Mouse (Mus musculus) c-Kit-positive CD71-negative TER-119-negative erythroid progenitor cells, embryonic 14.5 days (primary cell): ENCODE measurements at regions not wholly inside any gene's neighbourhood (a gene's known extent, or its start where the extent isn't known, plus 50 kb on each side); places are given as distances from the start of the nearest gene placed in this dataset.

Experiments
- DNase-seq: peaks from one replicate; pipeline ENCODE4 v3.0.0-alpha.2; 2013; ENCODE audit warnings: low read depth

- DNase-seq = no peak
These were observed 1035.2 kb upstream of the B3galt2 start for GRCm38 (mm10) chr1:142605224-142605623.

- DNase-seq = no peak
These were observed 1034.4 kb upstream of the B3galt2 start for GRCm38 (mm10) chr1:142606082-142606481.

GRCm38 (mm10) chr1:142621464-142621863 is 1019.0 kb upstream of the B3galt2 start:
- DNase-seq = no peak

GRCm38 (mm10) chr1:142624303-142624702 is 1016.2 kb upstream of the B3galt2 start:
- DNase-seq = no peak

GRCm38 (mm10) chr1:142655289-142655688 is 985.2 kb upstream of the B3galt2 start:
- no peak for DNase-seq

- no peak for DNase-seq
These were observed 975.2 kb upstream of the B3galt2 start for GRCm38 (mm10) chr1:142665262-142665661.

- DNase-seq = no peak
These were observed 960.5 kb upstream of the B3galt2 start for GRCm38 (mm10) chr1:142679917-142680316.

- no peak for DNase-seq
These were observed 951.6 kb upstream of the B3galt2 start for GRCm38 (mm10) chr1:142688828-142689227.

- no peak for DNase-seq
These were observed 945.3 kb upstream of the B3galt2 start for GRCm38 (mm10) chr1:142695179-142695578.

GRCm38 (mm10) chr1:142708263-142708662 is 932.2 kb upstream of the B3galt2 start:
- no peak for DNase-seq

GRCm38 (mm10) chr1:142730259-142730658 is 910.2 kb upstream of the B3galt2 start:
- DNase-seq = no peak

- DNase-seq = no peak
These were observed 906.4 kb upstream of the B3galt2 start for GRCm38 (mm10) chr1:142734108-142734507.

- DNase-seq = no peak
These were observed 902.1 kb upstream of the B3galt2 start for GRCm38 (mm10) chr1:142738376-142738775.

GRCm38 (mm10) chr1:142742307-142742706 is 898.2 kb upstream of the B3galt2 start:
- DNase-seq = peak; percentile 25

- DNase-seq = no peak
These were observed 869.5 kb upstream of the B3galt2 start for GRCm38 (mm10) chr1:142771010-142771409.
